Mouse (Mus musculus) heart, embryonic 15.5 days (tissue): ENCODE data around the gene Adamts16. TPM values are rescaled to one million over a fixed set of nuclear protein-coding genes. Genes with fewer than 3 reads are reported as not detected.

Experiments
- ATAC-seq: fragments of 200-750 bp; cut with Nextera tagmentation; replicated peaks from 2 replicates; pipeline ENCODE4 v1.8.0; 2017; ENCODE audit warnings: low read depth, moderate TSS enrichment; ENCODE audit not compliant: insufficient number of reproducible peaks, insufficient read depth, low FRiP score
- H3K27ac ChIP-seq: fragments of 300-500 bp; sonication (generic); 2 replicates; pipeline ENCODE4 v1.5.1; 2015; ENCODE audit warnings: mild to moderate bottlenecking, inconsistent platforms
- H3K27me3 ChIP-seq: fragments of 300-500 bp; sonication (generic); 2 replicates; pipeline ENCODE4 v1.6.1; 2015; ENCODE audit warnings: inconsistent platforms
- H3K36me3 ChIP-seq: fragments of 300-500 bp; sonication (generic); 2 replicates; pipeline ENCODE4 v1.6.1; 2015; ENCODE audit warnings: mild to moderate bottlenecking, inconsistent platforms
- H3K4me1 ChIP-seq: fragments of 300-500 bp; sonication (generic); replicated peaks from 2 replicates; pipeline ENCODE4 v1.6.1; 2015; ENCODE audit warnings: inconsistent platforms
- H3K4me2 ChIP-seq: fragments of 300-500 bp; sonication (generic); 2 replicates; pipeline ENCODE4 v1.6.1; 2015; ENCODE audit warnings: inconsistent platforms, mild to moderate bottlenecking, moderate library complexity
- H3K4me3 ChIP-seq: fragments of 300-500 bp; sonication (generic); 2 replicates; pipeline ENCODE4 v1.5.1; 2015; ENCODE audit warnings: mild to moderate bottlenecking, inconsistent platforms
- H3K9ac ChIP-seq: fragments of 300-500 bp; sonication (generic); 2 replicates; pipeline ENCODE4 v1.6.1; 2015; ENCODE audit warnings: mild to moderate bottlenecking, inconsistent platforms
- H3K9me3 ChIP-seq: fragments of 300-500 bp; sonication (generic); replicated peaks from 2 replicates; pipeline ENCODE4 v1.6.1; 2016; ENCODE audit warnings: inconsistent platforms
- WGBS: fragments of 180-500 bp; shearing (Covaris S2); methylation state at CpG from one replicate; pipeline ENCODE4 v1.1.7; 2015; ENCODE audit warnings: mixed read lengths; 5-methylcytosine and 5-hydroxymethylcytosine counted together
- polyA plus RNA-seq: library from polyadenylated mRNA; unstranded; fragments of >200 nt; fragmentation: Nextera tagmentation; extraction: Ambion mirVana; gene quantifications from 2 replicates; pipeline ENCODE4 v1.2.1, GENCODE M21; 2015

Gene Adamts16
- polyA plus RNA-seq, 1 experiment from 2014 or later, result 0.21 TPM

DNA sequence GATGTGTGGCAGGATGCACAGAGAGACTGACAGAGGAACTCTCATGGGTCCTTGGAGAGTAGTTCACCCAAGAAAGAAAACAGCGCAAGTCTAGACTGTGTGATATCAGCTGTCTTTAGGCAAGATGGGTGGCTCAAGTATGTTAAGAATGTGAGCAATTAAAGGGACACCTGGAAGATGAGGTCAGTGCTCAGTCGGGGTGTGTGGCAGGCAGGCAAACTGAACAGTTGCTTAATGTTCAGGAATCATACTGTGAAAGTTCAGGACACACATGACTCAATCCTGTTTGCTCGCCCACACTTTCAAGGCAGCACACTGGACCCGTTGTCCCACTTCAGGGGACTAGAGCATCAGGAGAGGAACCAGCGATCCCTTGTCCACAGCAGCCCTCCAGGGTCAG, 110.3 kb downstream of the Adamts16 start:
- no peak overlapping the region for H3K9ac ChIP-seq
- no peaks in the 10 kb centered on the region for H3K27me3 ChIP-seq
- no peak for ATAC-seq
- WGBS, result 49% methylated on average over 5 of the region's 5 CpGs
- no peak overlapping the region for H3K4me2 ChIP-seq
- H3K4me1 ChIP-seq, result peaks cover 5% of the 10 kb centered on the region; the same call in 1 of the 2 replicates
- H3K36me3 ChIP-seq, result no peaks in the 10 kb centered on the region
- no peak overlapping the region for H3K27ac ChIP-seq
- no peak overlapping the region for H3K4me3 ChIP-seq
- H3K9me3 ChIP-seq, result no peaks in the 10 kb centered on the region

DNA sequence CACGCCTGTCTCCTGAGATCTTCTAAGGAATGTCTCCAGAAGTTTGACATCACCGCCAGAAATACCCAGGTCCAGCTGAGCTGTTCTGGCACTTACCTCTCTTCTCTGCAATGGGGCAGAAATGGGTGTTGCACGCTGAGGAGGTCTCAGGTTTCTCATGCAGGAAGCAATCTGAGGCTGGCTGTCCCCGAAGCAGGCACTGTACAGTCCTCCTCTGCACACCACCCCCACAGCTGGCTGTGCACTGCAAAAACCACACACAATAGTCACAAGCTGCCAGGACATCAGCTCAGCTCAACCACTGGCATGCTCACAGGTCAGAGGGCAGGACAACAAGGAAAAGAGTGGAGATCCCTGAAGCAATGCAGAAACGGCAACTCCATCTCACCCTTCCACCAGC, 111.6 kb downstream of the Adamts16 start:
- Histone ChIP-seq H3K27ac (no peak overlapping the region), H3K27me3 (no peaks in the 10 kb centered on the region), H3K4me1 (no peaks in the 10 kb centered on the region), H3K4me2 (no peak overlapping the region), H3K36me3 (no peaks in the 10 kb centered on the region), H3K9me3 (no peaks in the 10 kb centered on the region), H3K4me3 (no peak overlapping the region), H3K9ac (no peak overlapping the region)
- no peak for ATAC-seq
- 54% methylated on average over 5 of the region's 5 CpGs for WGBS

GRCm38 (mm10) chr13:70726249-70726648, 115.4 kb downstream of the Adamts16 start:
- H3K27ac ChIP-seq, result no peak overlapping the region
- no peak overlapping the region for H3K4me3 ChIP-seq
- no peaks in the 10 kb centered on the region for H3K36me3 ChIP-seq
- H3K9ac ChIP-seq, result no peak overlapping the region
- ATAC-seq, result no peak
- H3K4me2 ChIP-seq, result no peak overlapping the region
- no peaks in the 10 kb centered on the region for H3K27me3 ChIP-seq
- no peaks in the 10 kb centered on the region for H3K9me3 ChIP-seq
- H3K4me1 ChIP-seq, result peaks cover 11% of the 10 kb centered on the region
- 80% methylated on average over 3 of the region's 3 CpGs for WGBS

DNA sequence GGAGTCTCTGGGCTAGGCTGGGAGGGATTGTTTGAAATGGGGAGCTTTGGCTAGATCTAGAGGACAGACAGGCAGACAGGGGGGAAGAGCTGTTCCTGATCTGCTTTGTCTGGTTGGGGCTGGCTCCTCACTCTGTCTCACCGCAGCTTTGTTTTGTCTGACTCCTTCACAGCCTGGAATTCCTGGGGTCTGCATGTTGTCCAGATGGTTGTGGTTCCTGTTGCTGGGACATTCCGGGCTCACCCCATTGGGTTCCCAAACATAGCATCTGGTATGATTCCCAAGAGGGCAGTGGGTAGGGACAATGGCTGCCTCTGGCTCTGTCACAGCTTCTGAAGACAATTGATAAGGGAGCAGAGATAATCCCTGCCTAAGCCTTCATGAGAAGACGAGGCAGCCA, 117.0 kb downstream of the Adamts16 start:
- Histone ChIP-seq H3K27me3 (no peaks in the 10 kb centered on the region), H3K4me1 (peaks cover 13% of the 10 kb centered on the region), H3K27ac (no peak overlapping the region), H3K9me3 (no peaks in the 10 kb centered on the region), H3K9ac (no peak overlapping the region), H3K4me3 (no peak overlapping the region), H3K4me2 (no peak overlapping the region), H3K36me3 (no peaks in the 10 kb centered on the region)
- 36% methylated on average over 3 of the region's 3 CpGs for WGBS
- no peak for ATAC-seq

- 0 out of 2 replicates have a peak, but pooled peaks have one; percentile 32 for ATAC-seq
- Histone ChIP-seq H3K9ac (no peak overlapping the region), H3K4me3 (no peak overlapping the region), H3K4me1 (peaks cover 13% of the 10 kb centered on the region), H3K4me2 (no peak overlapping the region), H3K36me3 (no peaks in the 10 kb centered on the region), H3K9me3 (no peaks in the 10 kb centered on the region), H3K27ac (no peak overlapping the region), H3K27me3 (no peaks in the 10 kb centered on the region)
- WGBS, result 40% methylated on average over 2 of the region's 2 CpGs
Measured at GRCm38 (mm10) chr13:70724108-70724622, 117.4 kb downstream of the Adamts16 start.

DNA sequence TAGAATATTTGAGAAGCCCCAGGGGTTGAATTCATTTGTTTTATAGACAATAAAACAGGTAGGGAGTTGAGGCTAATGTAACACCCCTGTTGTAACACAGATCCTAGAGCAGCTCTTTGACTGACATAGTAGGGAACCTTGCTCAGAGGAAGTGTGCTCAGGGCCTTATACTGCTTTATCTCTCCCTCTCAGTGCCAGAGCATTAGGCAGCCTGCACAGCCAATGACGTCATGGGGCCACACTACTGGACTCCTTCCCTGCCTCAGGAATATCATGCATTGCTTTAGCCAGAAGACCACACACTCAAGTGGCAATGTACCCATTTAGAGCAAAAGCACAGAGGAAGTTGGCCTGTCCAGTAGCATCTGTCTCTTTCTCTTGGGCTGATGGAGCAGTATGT, 121.6 kb downstream of the Adamts16 start:
- 32% methylated on average over 1 of the region's 1 CpGs for WGBS
- H3K27ac ChIP-seq, result no peak overlapping the region

GRCm38 (mm10) chr13:70718814-70719213, 122.8 kb downstream of the Adamts16 start:
- 64% methylated on average over 2 of the region's 2 CpGs for WGBS

More for the DNA sequence above, 121.6 kb downstream of the Adamts16 start:
- no peaks in the 10 kb centered on the region for H3K36me3 ChIP-seq
- no peak overlapping the region for H3K4me3 ChIP-seq
- no peaks in the 10 kb centered on the region for H3K27me3 ChIP-seq
- no peak for ATAC-seq
- no peak overlapping the region for H3K4me2 ChIP-seq
- H3K9ac ChIP-seq, result no peak overlapping the region
- no peaks in the 10 kb centered on the region for H3K9me3 ChIP-seq
- peaks cover 13% of the 10 kb centered on the region for H3K4me1 ChIP-seq

DNA sequence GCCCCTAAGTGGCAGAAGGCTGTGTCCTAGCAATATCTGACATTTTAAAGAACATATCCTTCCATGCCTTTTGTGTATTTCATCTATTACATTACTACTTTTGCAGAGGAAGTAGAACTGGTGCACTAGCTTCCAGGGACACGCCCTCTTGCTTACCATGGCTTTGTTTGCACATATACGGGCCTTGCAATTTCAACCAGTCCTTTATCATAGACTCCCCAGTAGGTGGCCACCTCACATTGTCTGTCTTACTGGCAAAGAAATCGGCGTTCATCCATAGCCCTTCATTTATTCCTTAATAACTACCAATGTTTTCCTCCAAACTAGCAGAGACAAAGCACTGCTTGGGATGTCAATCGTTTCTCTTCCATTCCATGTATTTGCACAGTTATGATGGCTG, 125.6 kb downstream of the Adamts16 start:
- no peaks in the 10 kb centered on the region for H3K27me3 ChIP-seq
- 57% methylated on average over 5 of the region's 5 CpGs for WGBS
- no peak overlapping the region for H3K9ac ChIP-seq
- H3K4me1 ChIP-seq, result peaks cover 2% of the 10 kb centered on the region; the same call in 1 of the 2 replicates
- H3K36me3 ChIP-seq, result no peaks in the 10 kb centered on the region
- H3K4me3 ChIP-seq, result no peak overlapping the region
- no peak overlapping the region for H3K27ac ChIP-seq
- no peak for ATAC-seq
- H3K9me3 ChIP-seq, result no peaks in the 10 kb centered on the region
- H3K4me2 ChIP-seq, result no peak overlapping the region

More at GRCm38 (mm10) chr13:70718814-70719213, 122.8 kb downstream of the Adamts16 start:
- Histone ChIP-seq H3K4me2 (no peak overlapping the region), H3K27ac (no peak overlapping the region), H3K9me3 (no peaks in the 10 kb centered on the region), H3K9ac (no peak overlapping the region), H3K36me3 (no peaks in the 10 kb centered on the region), H3K4me3 (no peak overlapping the region), H3K4me1 (peaks cover 2% of the 10 kb centered on the region), H3K27me3 (no peaks in the 10 kb centered on the region)
- no peak for ATAC-seq

DNA sequence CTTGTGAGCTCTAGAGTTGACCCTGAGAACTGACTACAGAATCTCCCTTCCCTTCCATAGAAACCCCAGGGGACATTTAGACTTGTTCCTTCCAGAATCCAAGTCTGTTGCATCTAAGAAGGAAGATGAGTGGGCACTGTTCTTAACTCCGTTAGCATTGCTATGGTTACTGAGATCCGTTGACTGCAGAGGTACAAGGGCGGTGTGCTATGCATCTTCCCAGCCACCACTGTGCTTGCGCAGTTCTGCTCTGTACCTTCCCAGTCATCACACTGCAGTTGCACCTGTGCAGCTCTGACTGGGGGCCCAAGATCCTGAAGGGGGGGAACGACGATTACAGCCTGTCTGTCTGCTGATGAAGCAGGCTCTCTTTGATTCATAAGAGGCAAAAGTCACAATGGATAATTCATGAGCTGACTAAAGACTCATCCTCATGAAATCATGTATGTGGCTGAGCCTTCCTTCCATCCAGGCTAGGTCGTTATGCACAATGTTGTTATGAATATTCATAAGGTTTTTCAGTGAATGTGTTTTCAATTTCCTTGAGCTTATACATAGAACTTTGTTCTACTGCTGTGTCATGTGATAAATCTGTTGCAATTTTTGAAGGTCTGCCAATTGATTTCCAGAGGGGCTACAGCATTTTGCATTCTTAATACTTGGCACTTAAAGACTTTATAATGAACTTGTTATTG, 127.4 kb downstream of the Adamts16 start:
- no peaks in the 10 kb centered on the region for H3K27me3 ChIP-seq
- 81% methylated on average over 7 of the region's 7 CpGs for WGBS

DNA sequence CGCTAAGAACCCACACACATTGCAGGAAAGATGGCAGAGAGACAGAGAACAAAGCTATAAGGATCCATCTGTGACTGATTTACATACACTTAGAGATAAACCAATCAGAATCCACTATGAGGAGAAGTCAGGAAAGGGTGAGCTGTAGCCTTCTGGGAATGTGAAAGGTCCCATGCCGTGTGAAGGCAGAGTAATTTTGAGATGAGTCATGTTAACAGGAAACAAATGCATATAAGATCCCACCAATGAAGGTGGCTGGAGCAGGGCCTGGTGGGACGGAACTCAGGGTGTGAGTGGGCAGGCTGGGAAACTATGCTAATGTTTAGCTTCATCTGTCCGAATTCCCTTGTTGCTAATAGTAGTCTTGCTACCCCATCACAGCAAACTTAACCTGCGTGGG, 128.3 kb downstream of the Adamts16 start:
- H3K9ac ChIP-seq, result no peak overlapping the region
- H3K4me1 ChIP-seq, result no peaks in the 10 kb centered on the region
- H3K9me3 ChIP-seq, result no peaks in the 10 kb centered on the region
- no peak for ATAC-seq
- whole genome bisulfite sequencing, result 67% methylated on average over 5 of the region's 5 CpGs
- H3K36me3 ChIP-seq, result no peaks in the 10 kb centered on the region
- no peak overlapping the region for H3K4me2 ChIP-seq
- no peaks in the 10 kb centered on the region for H3K27me3 ChIP-seq
- no peak overlapping the region for H3K4me3 ChIP-seq
- H3K27ac ChIP-seq, result no peak overlapping the region

More for the DNA sequence above, 127.4 kb downstream of the Adamts16 start:
- Histone ChIP-seq H3K36me3 (no peaks in the 10 kb centered on the region), H3K9ac (no peak overlapping the region), H3K4me3 (no peak overlapping the region), H3K9me3 (no peaks in the 10 kb centered on the region), H3K4me1 (no peaks in the 10 kb centered on the region), H3K27ac (no peak overlapping the region), H3K4me2 (no peak overlapping the region)
- ATAC-seq, result no peak

DNA sequence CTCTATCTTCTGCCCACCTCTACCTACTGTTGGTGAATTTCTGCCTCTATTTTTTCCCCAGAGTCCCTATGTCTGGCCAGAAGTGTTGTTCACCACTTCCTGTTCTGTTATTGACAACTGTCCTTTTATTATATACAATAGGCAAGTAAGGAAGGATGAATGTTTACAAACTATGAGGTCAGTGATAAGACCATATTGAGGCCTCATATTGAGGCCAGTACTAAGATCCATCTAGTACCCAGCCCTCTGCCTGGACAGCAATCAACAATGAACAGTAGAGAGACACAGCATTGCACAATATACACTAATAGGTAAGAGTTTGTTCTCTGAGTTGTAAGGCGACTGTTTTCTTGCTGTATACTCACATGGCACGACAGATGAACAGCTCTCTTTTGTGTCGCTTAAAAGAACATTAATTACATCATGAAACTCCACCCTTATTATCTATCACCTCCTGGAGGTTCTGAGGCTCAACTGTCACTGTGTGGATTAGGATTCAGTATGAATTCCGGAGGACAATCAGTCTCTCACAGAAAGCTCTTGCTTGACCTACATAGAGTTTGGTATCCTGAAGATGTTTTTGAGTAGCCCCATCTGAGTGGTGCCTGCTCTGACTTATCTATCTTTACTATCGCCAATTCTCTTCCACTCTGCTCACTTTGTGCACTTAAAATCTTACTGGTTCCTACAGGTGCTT, 134.3 kb downstream of the Adamts16 start:
- H3K36me3 ChIP-seq, result no peaks in the 10 kb centered on the region
- 77% methylated on average over 5 of the region's 5 CpGs for WGBS
- no peak for ATAC-seq
- no peaks in the 10 kb centered on the region for H3K27me3 ChIP-seq
- no peak overlapping the region for H3K4me3 ChIP-seq
- H3K4me2 ChIP-seq, result no peak overlapping the region
- peaks cover 7% of the 10 kb centered on the region; the same call in 1 of the 2 replicates for H3K4me1 ChIP-seq
- H3K9me3 ChIP-seq, result no peaks in the 10 kb centered on the region
- H3K9ac ChIP-seq, result no peak overlapping the region
- no peak overlapping the region for H3K27ac ChIP-seq
